Mouse (Mus musculus) embryonic facial prominence, embryonic 15.5 days (tissue): Measurements from ENCODE around the gene Mpz. TPM values are rescaled to one million over a fixed set of nuclear protein-coding genes. Genes with fewer than 3 reads are reported as not detected.

ENCODE experiments used
- ATAC-seq: fragments of 200-750 bp; cut with Nextera tagmentation; 2 replicates; pipeline ENCODE4 v1.8.0; 2017; ENCODE audit warnings: low read depth, moderate TSS enrichment; ENCODE audit not compliant: insufficient number of reproducible peaks, low FRiP score, low TSS enrichment
- H3K27ac ChIP-seq: fragments of 300-500 bp; sonication (generic); replicated peaks from 2 replicates; pipeline ENCODE4 v1.5.1; 2015; ENCODE audit warnings: mild to moderate bottlenecking, inconsistent platforms
- H3K27me3 ChIP-seq: fragments of 300-500 bp; sonication (generic); 2 replicates; pipeline ENCODE4 v1.6.1; 2015; ENCODE audit warnings: inconsistent platforms
- H3K36me3 ChIP-seq: fragments of 300-500 bp; sonication (generic); 2 replicates; pipeline ENCODE4 v1.6.1; 2015; ENCODE audit warnings: mild to moderate bottlenecking, inconsistent platforms
- H3K4me1 ChIP-seq: fragments of 300-500 bp; sonication (generic); 2 replicates; pipeline ENCODE4 v1.6.1; 2015; ENCODE audit warnings: inconsistent platforms
- H3K4me2 ChIP-seq: fragments of 300-500 bp; sonication (generic); replicated peaks from 2 replicates; pipeline ENCODE4 v1.6.1; 2015; ENCODE audit warnings: mild to moderate bottlenecking, inconsistent platforms
- H3K4me3 ChIP-seq: fragments of 300-500 bp; sonication (generic); replicated peaks from 2 replicates; pipeline ENCODE4 v1.5.1; 2015; ENCODE audit warnings: mild to moderate bottlenecking, inconsistent platforms
- H3K9ac ChIP-seq: fragments of 300-500 bp; sonication (generic); 2 replicates; pipeline ENCODE4 v1.6.1; 2015; ENCODE audit warnings: inconsistent platforms
- H3K9me3 ChIP-seq: fragments of 300-500 bp; sonication (generic); replicated peaks from 2 replicates; pipeline ENCODE4 v1.6.1; 2016; ENCODE audit warnings: inconsistent platforms
- WGBS: fragments of 180-500 bp; shearing (Covaris S2); methylation state at CpG from one replicate; pipeline ENCODE4 v1.1.7; 2015; 5-methylcytosine and 5-hydroxymethylcytosine counted together
- polyA plus RNA-seq: library from polyadenylated mRNA; unstranded; fragments of >200 nt; fragmentation: Nextera tagmentation; extraction: Ambion mirVana; gene quantifications from 2 replicates; pipeline ENCODE4 v1.2.1, GENCODE M21; 2015

The Mpz gene
- polyA plus RNA-seq, 1 experiment from 2014 or later, result 8.5 TPM

GRCm38 (mm10) chr1:171111781-171112575 lies 38.5 kb upstream of the Mpz start:
- Histone ChIP-seq H3K4me1 (peaks cover 15% of the 10 kb centered on the region), H3K36me3 (no peaks in the 10 kb centered on the region), H3K9me3 (no peaks in the 10 kb centered on the region), H3K27ac (peak overlapping the region; percentile 89), H3K27me3 (no peaks in the 10 kb centered on the region), H3K4me3 (peak overlapping the region; percentile 69), H3K9ac (peak overlapping the region; percentile 41), H3K4me2 (peak overlapping the region; percentile 69)
- ATAC-seq, result no peak
- 3% methylated on average over 15 of the region's 15 CpGs for WGBS

- no peak for ATAC-seq
These were observed 37.5 kb upstream of the Mpz start for GRCm38 (mm10) chr1:171112986-171113385.

GRCm38 (mm10) chr1:171113873-171114299 lies 36.6 kb upstream of the Mpz start, which contains the start of gene Cfap126:
Gene Cfap126, plus strand, starts transcription at chr1:171113918.
- Histone ChIP-seq H3K27ac (peak within 1 kb of the TSS; percentile 84), H3K4me2 (peak within 1 kb of the TSS; percentile 56), H3K9me3 (no peaks in the 10 kb centered on the region), H3K9ac (peak within 1 kb of the TSS; percentile 33), H3K27me3 (no peaks in the 10 kb centered on the region), H3K36me3 (no peaks in the 10 kb centered on the region), H3K4me1 (peaks cover 15% of the 10 kb centered on the region), H3K4me3 (peak within 1 kb of the TSS; percentile 53)
- under 1% methylated on average over 24 of the region's 24 CpGs for WGBS
- peak; percentile 24; the same call in 1 of the 2 replicates for ATAC-seq

More at GRCm38 (mm10) chr1:171112986-171113385, 37.5 kb upstream of the Mpz start:
- Histone ChIP-seq H3K9ac (no peak overlapping the region), H3K4me2 (no peak overlapping the region), H3K36me3 (no peaks in the 10 kb centered on the region), H3K4me3 (no peak overlapping the region), H3K27me3 (no peaks in the 10 kb centered on the region), H3K27ac (no peak overlapping the region), H3K4me1 (peaks cover 15% of the 10 kb centered on the region), H3K9me3 (no peaks in the 10 kb centered on the region)
- WGBS, result 73% methylated on average over 4 of the region's 4 CpGs

GRCm38 (mm10) chr1:171116280-171116679 lies 34.2 kb upstream of the Mpz start:
- no peak for ATAC-seq
- Histone ChIP-seq H3K4me1 (peaks cover 7% of the 10 kb centered on the region; the same call in 1 of the 2 replicates), H3K4me2 (no peak overlapping the region), H3K9ac (no peak overlapping the region), H3K9me3 (no peaks in the 10 kb centered on the region), H3K36me3 (no peaks in the 10 kb centered on the region), H3K4me3 (no peak overlapping the region), H3K27ac (no peak overlapping the region), H3K27me3 (no peaks in the 10 kb centered on the region)
- 62% methylated on average over 4 of the region's 4 CpGs for WGBS

- no peaks in the 10 kb centered on the region for H3K9me3 ChIP-seq
- H3K27ac ChIP-seq, result no peak overlapping the region
- H3K4me1 ChIP-seq, result peaks cover 7% of the 10 kb centered on the region; the same call in 1 of the 2 replicates
- H3K9ac ChIP-seq, result no peak overlapping the region
- H3K27me3 ChIP-seq, result no peaks in the 10 kb centered on the region
- 9% methylated on average over 4 of the region's 4 CpGs for WGBS
- no peaks in the 10 kb centered on the region for H3K36me3 ChIP-seq
- no peak overlapping the region for H3K4me3 ChIP-seq
- ATAC-seq, result no peak
- no peak overlapping the region for H3K4me2 ChIP-seq
These were observed 32.2 kb upstream of the Mpz start for GRCm38 (mm10) chr1:171118269-171118684.

GRCm38 (mm10) chr1:171118996-171119395 lies 31.5 kb upstream of the Mpz start:
- H3K4me2 ChIP-seq, result no peak overlapping the region
- no peak for ATAC-seq
- peaks cover 3% of the 10 kb centered on the region; the same call in 1 of the 2 replicates for H3K4me1 ChIP-seq
- H3K4me3 ChIP-seq, result no peak overlapping the region
- 83% methylated on average over 5 of the region's 5 CpGs for WGBS
- no peaks in the 10 kb centered on the region for H3K9me3 ChIP-seq
- no peaks in the 10 kb centered on the region for H3K36me3 ChIP-seq
- no peaks in the 10 kb centered on the region for H3K27me3 ChIP-seq
- no peak overlapping the region for H3K27ac ChIP-seq
- H3K9ac ChIP-seq, result no peak overlapping the region

- Histone ChIP-seq H3K27ac (no peak overlapping the region), H3K4me1 (peaks cover 3% of the 10 kb centered on the region; the same call in 1 of the 2 replicates), H3K9me3 (no peaks in the 10 kb centered on the region), H3K9ac (no peak overlapping the region), H3K4me3 (no peak overlapping the region), H3K36me3 (no peaks in the 10 kb centered on the region), H3K27me3 (no peaks in the 10 kb centered on the region), H3K4me2 (no peak overlapping the region)
- WGBS, result 86% methylated on average over 14 of the region's 14 CpGs
- no peak for ATAC-seq
These were observed 31.1 kb upstream of the Mpz start for GRCm38 (mm10) chr1:171119405-171119804.

GRCm38 (mm10) chr1:171120893-171121292 lies 29.6 kb upstream of the Mpz start:
- Histone ChIP-seq H3K27ac (no peak overlapping the region), H3K36me3 (no peaks in the 10 kb centered on the region), H3K4me2 (no peak overlapping the region), H3K4me1 (peaks cover 3% of the 10 kb centered on the region; the same call in 1 of the 2 replicates), H3K9ac (no peak overlapping the region), H3K27me3 (no peaks in the 10 kb centered on the region), H3K4me3 (no peak overlapping the region), H3K9me3 (no peaks in the 10 kb centered on the region)
- 36% methylated on average over 3 of the region's 3 CpGs for WGBS
- peak; percentile 74; the same call in 1 of the 2 replicates for ATAC-seq

GRCm38 (mm10) chr1:171121839-171122238 lies 28.7 kb upstream of the Mpz start:
- 39% methylated on average over 5 of the region's 5 CpGs for WGBS
- no peaks in the 10 kb centered on the region for H3K27me3 ChIP-seq
- H3K27ac ChIP-seq, result no peak overlapping the region
- no peaks in the 10 kb centered on the region for H3K36me3 ChIP-seq
- H3K9ac ChIP-seq, result no peak overlapping the region
- no peak overlapping the region for H3K4me3 ChIP-seq
- no peak overlapping the region for H3K4me2 ChIP-seq
- H3K4me1 ChIP-seq, result peaks cover 3% of the 10 kb centered on the region; the same call in 1 of the 2 replicates
- no peak for ATAC-seq
- H3K9me3 ChIP-seq, result no peaks in the 10 kb centered on the region

- peaks cover 3% of the 10 kb centered on the region; the same call in 1 of the 2 replicates for H3K4me1 ChIP-seq
- H3K36me3 ChIP-seq, result 0 out of 2 replicates have a peak, but pooled peaks cover 4% of the 10 kb centered on the region
- 41% methylated on average over 7 of the region's 7 CpGs for WGBS
- no peak overlapping the region for H3K4me2 ChIP-seq
- H3K27ac ChIP-seq, result no peak overlapping the region; the same call in 1 of the 2 replicates
- H3K4me3 ChIP-seq, result no peak overlapping the region
- no peaks in the 10 kb centered on the region for H3K9me3 ChIP-seq
- no peak overlapping the region for H3K9ac ChIP-seq
- no peak for ATAC-seq
- H3K27me3 ChIP-seq, result no peaks in the 10 kb centered on the region
These were observed 27.6 kb upstream of the Mpz start for GRCm38 (mm10) chr1:171122932-171123331.

- ATAC-seq, result no peak
- H3K9me3 ChIP-seq, result no peaks in the 10 kb centered on the region
- H3K9ac ChIP-seq, result no peak overlapping the region
- H3K27me3 ChIP-seq, result no peaks in the 10 kb centered on the region
- H3K27ac ChIP-seq, result no peak overlapping the region
- H3K36me3 ChIP-seq, result peaks cover 17% of the 10 kb centered on the region
- H3K4me2 ChIP-seq, result no peak overlapping the region
- 88% methylated on average over 5 of the region's 5 CpGs for WGBS
- no peak overlapping the region for H3K4me3 ChIP-seq
- H3K4me1 ChIP-seq, result peaks cover 3% of the 10 kb centered on the region; the same call in 1 of the 2 replicates
These were observed 26.1 kb upstream of the Mpz start for GRCm38 (mm10) chr1:171124398-171124797.
